Mouse (Mus musculus) erythroblast, embryonic 14.5 days (primary cell): ENCODE data around the gene Bcl9l.

Experiments used
- GATA1 ChIP-seq: IDR thresholded peaks from 2 replicates; pipeline ENCODE4 v1.6.1; 2012; ENCODE audit warnings: low read length, inconsistent platforms, mixed read lengths
- TAL1 ChIP-seq: IDR thresholded peaks from 3 replicates; pipeline ENCODE4 v1.6.1; 2012; ENCODE audit warnings: low read length, inconsistent platforms, mixed read lengths

DNA sequence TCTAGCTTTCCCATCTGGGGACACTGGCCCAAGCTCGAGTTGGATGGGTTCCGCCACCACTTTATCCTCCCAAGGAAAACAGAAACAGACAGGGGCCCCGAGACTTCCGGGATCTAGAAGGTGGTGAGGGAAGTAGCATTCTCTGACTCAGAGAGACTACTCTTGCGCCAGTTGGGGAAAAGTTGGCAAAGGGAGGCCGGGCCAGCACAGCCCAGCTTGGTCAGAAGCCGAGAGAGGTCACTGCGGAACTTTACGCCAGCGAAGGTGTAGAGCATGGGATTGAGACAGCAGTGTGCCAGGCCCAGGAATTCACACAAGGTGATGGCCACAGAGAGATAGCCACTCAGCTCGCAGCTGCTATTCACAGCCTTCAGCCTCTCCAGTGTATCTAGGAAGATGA, 30.5 kb downstream of the Bcl9l start:
- TF ChIP-seq TAL1 (no peak), GATA1 (no peak)
